Mouse (Mus musculus): ENCODE results near the gene Rbbp9. TPM values are rescaled to one million over a fixed set of nuclear protein-coding genes. Genes with fewer than 3 reads are reported as not detected.

Gene Rbbp9
- total RNA-seq, 4 experiments from 2014 or later: 27.2 to 29.6 (median 28.3) TPM

GRCm38 (mm10) chr2:144502134-144502533 lies 48.5 kb downstream of the Rbbp9 start:
- no peak for DNase-seq (ENCODE audit: low spot score in 2 of 2)

Other genes with a start within 250 kb of the Rbbp9 start
- 10 to 100 TPM in 3 of 4 experiments, 1 to 10 TPM in 1; 9.8 to 12.3 (median 11.1) TPM for gene Ovol2, start 218.7 kb downstream of the Rbbp9 start, total RNA-seq (2022)
- 10 to 100 TPM; 38.1 to 46.0 (median 42.2) TPM for gene Kat14, start 181.9 kb downstream of the Rbbp9 start, total RNA-seq (2022)
- 10 to 100 TPM in 2 of 4 experiments, 1 to 10 TPM in 2; 6.4 to 10.3 (median 9.2) TPM for gene Pet117, start 181.9 kb downstream of the Rbbp9 start, total RNA-seq (2022)
- 100 to 1,000 TPM; 194 to 219 (median 202) TPM for gene Dzank1, start 23.5 kb downstream of the Rbbp9 start, total RNA-seq (2022)
- 10 to 100 TPM; 20.7 to 25.0 (median 23.7) TPM for gene Polr3f, start 23.2 kb downstream of the Rbbp9 start, total RNA-seq (2022)
- 10 to 100 TPM; 45.7 to 65.9 (median 51.7) TPM for gene Sec23b, start 5.4 kb upstream of the Rbbp9 start, total RNA-seq (2022)
- gene Smim26, start 43.2 kb upstream of the Rbbp9 start, total RNA-seq (2022): 10 to 100 TPM; 43.5 to 54.6 (median 48.8) TPM
- gene Dtd1, start 49.0 kb upstream of the Rbbp9 start, total RNA-seq (2022): 10 to 100 TPM; 59.8 to 64.5 (median 62.2) TPM

Data from left cerebral cortex, adult 8-10 months (tissue).